Mouse (Mus musculus) brain, embryonic 14.5 days (tissue): ENCODE data around the gene Ubtd2.

Experiments
- CTCF ChIP-seq: fragments of 200-500 bp; IDR thresholded peaks from 2 replicates; pipeline ENCODE4 v1.5.1; 2012; ENCODE audit warnings: inconsistent platforms, mild to moderate bottlenecking, moderate library complexity, borderline replicate concordance; ENCODE audit not compliant: insufficient read depth, insufficient read length; ENCODE audit errors: extremely low read depth
- POLR2A ChIP-seq: fragments of 200-500 bp; IDR thresholded peaks from 2 replicates; pipeline ENCODE4 v1.6.1; 2012; ENCODE audit warnings: mild to moderate bottlenecking, inconsistent platforms, borderline replicate concordance; ENCODE audit not compliant: poor library complexity, insufficient read depth, insufficient read length, severe bottlenecking; ENCODE audit errors: extremely low read depth

DNA sequence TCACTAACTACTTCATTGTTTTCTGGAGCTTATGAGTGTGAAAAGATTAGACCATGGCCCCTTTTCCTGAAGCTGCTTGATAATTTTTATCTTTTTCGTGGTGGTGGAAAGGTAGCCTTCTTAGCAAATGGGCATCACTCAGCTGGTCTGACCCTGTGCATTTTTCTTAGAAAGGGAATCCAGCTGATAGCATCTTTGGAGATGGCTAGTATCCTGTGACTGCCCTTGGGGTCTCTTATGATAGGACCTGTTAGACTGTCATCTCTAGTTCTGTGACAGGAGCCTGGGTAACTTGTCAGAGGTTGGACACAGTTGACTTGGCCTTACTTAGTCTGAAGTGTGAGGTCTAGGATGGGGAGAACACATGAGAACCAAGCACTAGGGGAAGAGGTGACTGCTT lies 64.2 kb downstream of the Ubtd2 start:
- TF ChIP-seq POLR2A (no peak), CTCF (no peak)
